Mouse (Mus musculus): ENCODE measurements around the gene Pum3. TPM values are rescaled to one million over a fixed set of nuclear protein-coding genes. Genes with fewer than 3 reads are reported as not detected.
"Not testable (repeated sequence)": the region's sequence is repeated elsewhere in the genome, so short reads cannot be mapped to it uniquely, and the experiment has no call there.

Gene Pum3
- polyA plus RNA-seq, 1 experiment from 2014 or later = 47.8 TPM

- WGBS = 77% methylated on average over 5 of the region's 5 CpGs
- H3K9me3 ChIP-seq (replicated peaks; ENCODE audit: control insufficient read depth, low read length) = no peaks in the 10 kb centered on the region
- no peak overlapping the region for H3K4me3 ChIP-seq (ENCODE audit: low read length)
- ATAC-seq (replicated peaks; ENCODE audit: extremely low read depth, insufficient read depth, low FRiP score) = no peak
- peaks cover 7% of the 10 kb centered on the region for H3K4me1 ChIP-seq (ENCODE audit: control insufficient read depth, insufficient read depth, low read length)
- H3K36me3 ChIP-seq (ENCODE audit: control insufficient read depth, insufficient read depth) = peaks cover 39% of the 10 kb centered on the region
- H3K27ac ChIP-seq (ENCODE audit: low read length) = no peak overlapping the region
- no peak overlapping the region for H3K4me2 ChIP-seq (ENCODE audit: low read depth, low read length)
- no peaks in the 10 kb centered on the region for H3K27me3 ChIP-seq (ENCODE audit: control insufficient read depth, insufficient read depth, low read length)
- H3K9ac ChIP-seq (ENCODE audit: low read length) = no peak overlapping the region
Observed at GRCm38 (mm10) chr19:27397223-27397622, 32.4 kb downstream of the Pum3 start.

- Histone ChIP-seq H3K27me3 (ENCODE audit: control insufficient read depth, insufficient read depth, low read length) (no peaks in the 10 kb centered on the region), H3K4me2 (ENCODE audit: low read depth, low read length) (no peak overlapping the region), H3K27ac (ENCODE audit: low read length) (no peak overlapping the region), H3K4me3 (ENCODE audit: low read length) (no peak overlapping the region), H3K9ac (ENCODE audit: low read length) (no peak overlapping the region), H3K9me3 (replicated peaks; ENCODE audit: control insufficient read depth, low read length) (no peaks in the 10 kb centered on the region), H3K36me3 (ENCODE audit: control insufficient read depth, insufficient read depth) (peaks cover 38% of the 10 kb centered on the region), H3K4me1 (ENCODE audit: control insufficient read depth, insufficient read depth, low read length) (peaks cover 7% of the 10 kb centered on the region)
- ATAC-seq (replicated peaks; ENCODE audit: extremely low read depth, insufficient read depth, low FRiP score) = peak; percentile 55
- 49% methylated on average over 2 of the region's 2 CpGs for WGBS
Observed at GRCm38 (mm10) chr19:27396719-27397118, 32.9 kb downstream of the Pum3 start.

- Histone ChIP-seq H3K27me3 (ENCODE audit: control insufficient read depth, insufficient read depth, low read length) (no peaks in the 10 kb centered on the region), H3K9me3 (replicated peaks; ENCODE audit: control insufficient read depth, low read length) (no peaks in the 10 kb centered on the region), H3K36me3 (ENCODE audit: control insufficient read depth, insufficient read depth) (peaks cover 34% of the 10 kb centered on the region), H3K9ac (ENCODE audit: low read length) (no peak overlapping the region), H3K4me1 (ENCODE audit: control insufficient read depth, insufficient read depth, low read length) (peaks cover 7% of the 10 kb centered on the region), H3K4me2 (ENCODE audit: low read depth, low read length) (no peak overlapping the region), H3K4me3 (ENCODE audit: low read length) (no peak overlapping the region), H3K27ac (ENCODE audit: low read length) (no peak overlapping the region)
- WGBS = 65% methylated on average over 5 of the region's 5 CpGs
- ATAC-seq (replicated peaks; ENCODE audit: extremely low read depth, insufficient read depth, low FRiP score) = no peak
Observed at GRCm38 (mm10) chr19:27395936-27396335, 33.7 kb downstream of the Pum3 start.

- ATAC-seq (replicated peaks; ENCODE audit: extremely low read depth, insufficient read depth, low FRiP score) = 0 out of 2 replicates have a peak, but pooled peaks have one; percentile 52
- peaks cover 7% of the 10 kb centered on the region for H3K4me1 ChIP-seq (ENCODE audit: control insufficient read depth, insufficient read depth, low read length)
- no peaks in the 10 kb centered on the region for H3K9me3 ChIP-seq (replicated peaks; ENCODE audit: control insufficient read depth, low read length)
- H3K27ac ChIP-seq (ENCODE audit: low read length) = no peak overlapping the region
- no peak overlapping the region for H3K9ac ChIP-seq (ENCODE audit: low read length)
- 86% methylated on average over 8 of the region's 8 CpGs for whole genome bisulfite sequencing
- no peak overlapping the region for H3K4me2 ChIP-seq (ENCODE audit: low read depth, low read length)
- no peaks in the 10 kb centered on the region for H3K27me3 ChIP-seq (ENCODE audit: control insufficient read depth, insufficient read depth, low read length)
- no peak overlapping the region for H3K4me3 ChIP-seq (ENCODE audit: low read length)
- peaks cover 35% of the 10 kb centered on the region for H3K36me3 ChIP-seq (ENCODE audit: control insufficient read depth, insufficient read depth)
Observed at GRCm38 (mm10) chr19:27395481-27395880, 34.1 kb downstream of the Pum3 start.

- Histone ChIP-seq H3K27ac (ENCODE audit: low read length) (no peak overlapping the region), H3K4me2 (ENCODE audit: low read depth, low read length) (no peak overlapping the region), H3K9ac (ENCODE audit: low read length) (no peak overlapping the region), H3K4me3 (ENCODE audit: low read length) (no peak overlapping the region), H3K9me3 (replicated peaks; ENCODE audit: control insufficient read depth, low read length) (no peaks in the 10 kb centered on the region), H3K27me3 (ENCODE audit: control insufficient read depth, insufficient read depth, low read length) (no peaks in the 10 kb centered on the region), H3K4me1 (ENCODE audit: control insufficient read depth, insufficient read depth, low read length) (peaks cover 7% of the 10 kb centered on the region), H3K36me3 (ENCODE audit: control insufficient read depth, insufficient read depth) (peaks cover 39% of the 10 kb centered on the region)
- ATAC-seq (replicated peaks; ENCODE audit: extremely low read depth, insufficient read depth, low FRiP score) = no peak
- 91% methylated on average over 7 of the region's 7 CpGs for WGBS
Observed at GRCm38 (mm10) chr19:27394341-27394990, 35.2 kb downstream of the Pum3 start.

- Histone ChIP-seq H3K9me3 (replicated peaks; ENCODE audit: control insufficient read depth, low read length) (no peaks in the 10 kb centered on the region), H3K4me3 (ENCODE audit: low read length) (no peak overlapping the region), H3K36me3 (ENCODE audit: control insufficient read depth, insufficient read depth) (peaks cover 26% of the 10 kb centered on the region), H3K27me3 (ENCODE audit: control insufficient read depth, insufficient read depth, low read length) (no peaks in the 10 kb centered on the region), H3K9ac (ENCODE audit: low read length) (no peak overlapping the region), H3K4me2 (ENCODE audit: low read depth, low read length) (no peak overlapping the region), H3K4me1 (ENCODE audit: control insufficient read depth, insufficient read depth, low read length) (peaks cover 7% of the 10 kb centered on the region), H3K27ac (ENCODE audit: low read length) (no peak overlapping the region)
- 73% methylated on average over 2 of the region's 2 CpGs for WGBS
- no peak for ATAC-seq (replicated peaks; ENCODE audit: extremely low read depth, insufficient read depth, low FRiP score)
Observed at GRCm38 (mm10) chr19:27392431-27392830, 37.2 kb downstream of the Pum3 start.

- no peaks in the 10 kb centered on the region for H3K9me3 ChIP-seq (replicated peaks; ENCODE audit: control insufficient read depth, low read length)
- WGBS = 88% methylated on average over 2 of the region's 2 CpGs
- ATAC-seq (replicated peaks; ENCODE audit: extremely low read depth, insufficient read depth, low FRiP score) = no peak
Observed at GRCm38 (mm10) chr19:27391344-27391743, 38.3 kb downstream of the Pum3 start.

GRCm38 (mm10) chr19:27389566-27389965 is 40.1 kb downstream of the Pum3 start:
- WGBS = 86% methylated on average over 4 of the region's 4 CpGs
- not testable (repeated sequence) for H3K9ac ChIP-seq (ENCODE audit: low read length); ATAC-seq (replicated peaks; ENCODE audit: extremely low read depth, insufficient read depth, low FRiP score); H3K4me2 ChIP-seq (ENCODE audit: low read depth, low read length); H3K27me3 ChIP-seq (ENCODE audit: control insufficient read depth, insufficient read depth, low read length); H3K4me3 ChIP-seq (ENCODE audit: low read length); H3K4me1 ChIP-seq (ENCODE audit: control insufficient read depth, insufficient read depth, low read length); H3K27ac ChIP-seq (ENCODE audit: low read length); H3K9me3 ChIP-seq (replicated peaks; ENCODE audit: control insufficient read depth, low read length)
- H3K36me3 ChIP-seq (ENCODE audit: control insufficient read depth, insufficient read depth) = peaks cover 30% of the 10 kb centered on the region

More at GRCm38 (mm10) chr19:27391344-27391743, 38.3 kb downstream of the Pum3 start:
- Histone ChIP-seq H3K9ac (ENCODE audit: low read length) (no peak overlapping the region), H3K27me3 (ENCODE audit: control insufficient read depth, insufficient read depth, low read length) (no peaks in the 10 kb centered on the region), H3K36me3 (ENCODE audit: control insufficient read depth, insufficient read depth) (peaks cover 28% of the 10 kb centered on the region), H3K4me2 (ENCODE audit: low read depth, low read length) (no peak overlapping the region), H3K4me3 (ENCODE audit: low read length) (no peak overlapping the region), H3K4me1 (ENCODE audit: control insufficient read depth, insufficient read depth, low read length) (peaks cover 5% of the 10 kb centered on the region), H3K27ac (ENCODE audit: low read length) (no peak overlapping the region)

GRCm38 (mm10) chr19:27385304-27385703 is 44.3 kb downstream of the Pum3 start:
- H3K4me1 ChIP-seq (ENCODE audit: control insufficient read depth, insufficient read depth, low read length) = peaks cover 10% of the 10 kb centered on the region; the same call in 1 of the 2 replicates
- no peaks in the 10 kb centered on the region for H3K9me3 ChIP-seq (replicated peaks; ENCODE audit: control insufficient read depth, low read length)
- no peaks in the 10 kb centered on the region for H3K27me3 ChIP-seq (ENCODE audit: control insufficient read depth, insufficient read depth, low read length)
- no peak overlapping the region for H3K9ac ChIP-seq (ENCODE audit: low read length)
- no peak overlapping the region for H3K4me3 ChIP-seq (ENCODE audit: low read length)
- no peak overlapping the region for H3K4me2 ChIP-seq (ENCODE audit: low read depth, low read length)
- peaks cover 14% of the 10 kb centered on the region for H3K36me3 ChIP-seq (ENCODE audit: control insufficient read depth, insufficient read depth)
- H3K27ac ChIP-seq (ENCODE audit: low read length) = no peak overlapping the region
- no peak for ATAC-seq (replicated peaks; ENCODE audit: extremely low read depth, insufficient read depth, low FRiP score)
